Mouse (Mus musculus): ENCODE data around the gene Gtsf1l. TPM values are rescaled to one million over a fixed set of nuclear protein-coding genes. Genes with fewer than 3 reads are reported as not detected.

Gene Gtsf1l
- total RNA-seq (2021): not detected

DNA sequence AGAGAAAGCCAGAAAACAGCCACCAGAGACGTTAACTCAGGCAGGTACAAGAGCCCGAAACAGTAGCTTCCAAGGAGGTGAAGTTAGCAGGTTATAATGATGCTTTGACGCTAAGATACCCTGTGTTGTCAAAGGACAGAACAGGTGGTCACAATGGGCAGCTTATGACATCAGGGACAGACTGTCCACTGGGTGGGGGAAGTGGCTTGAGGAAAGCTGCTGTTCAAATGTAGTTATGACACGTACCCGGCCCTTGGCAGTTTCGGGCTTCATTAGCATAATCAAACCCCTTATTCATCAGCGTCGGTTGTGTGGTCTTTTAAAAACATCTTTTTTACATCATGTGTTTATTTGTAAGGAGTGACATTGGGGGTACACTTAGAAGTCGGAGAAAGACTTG, at the start of gene Gtsf1l:
Gene Gtsf1l (minus strand): TSS at position 128 of the 400 bp plus-strand sequence.
- no peak for DNase-seq (ENCODE audit: extremely low spot score in 1 of 2, low spot score in 1 of 2)

- DNase-seq (ENCODE audit: extremely low spot score in 1 of 2, low spot score in 1 of 2): no peak
Measured at GRCm38 (mm10) chr2:163136996-163137395, 49.3 kb upstream of the Gtsf1l start.

GRCm38 (mm10) chr2:163135931-163136330, 48.3 kb upstream of the Gtsf1l start:
- no peak for DNase-seq (ENCODE audit: extremely low spot score in 1 of 2, low spot score in 1 of 2)

DNA sequence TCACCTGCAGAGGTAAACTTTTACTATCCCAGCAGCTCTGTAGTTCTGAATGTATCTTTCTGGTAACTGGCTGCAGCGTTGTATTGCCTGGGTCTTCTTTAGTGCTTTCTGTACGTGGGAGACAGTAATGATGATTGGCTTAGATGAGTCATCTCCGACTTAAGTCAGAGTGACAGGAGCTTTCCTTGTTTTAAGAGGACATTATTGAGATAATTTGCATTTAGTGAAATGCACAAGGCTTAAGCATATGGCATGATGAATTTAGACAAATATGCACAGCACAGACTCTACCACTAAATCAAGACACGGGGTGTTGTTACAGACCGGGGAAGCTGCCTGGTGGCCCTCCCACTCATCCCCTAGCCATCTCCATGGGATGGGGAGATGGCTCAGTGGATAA, 44.7 kb upstream of the Gtsf1l start:
- no peak for DNase-seq (ENCODE audit: extremely low spot score in 1 of 2, low spot score in 1 of 2)

- no peak for DNase-seq (ENCODE audit: extremely low spot score in 1 of 2, low spot score in 1 of 2)
Measured at GRCm38 (mm10) chr2:163130837-163131236, 43.2 kb upstream of the Gtsf1l start.

DNA sequence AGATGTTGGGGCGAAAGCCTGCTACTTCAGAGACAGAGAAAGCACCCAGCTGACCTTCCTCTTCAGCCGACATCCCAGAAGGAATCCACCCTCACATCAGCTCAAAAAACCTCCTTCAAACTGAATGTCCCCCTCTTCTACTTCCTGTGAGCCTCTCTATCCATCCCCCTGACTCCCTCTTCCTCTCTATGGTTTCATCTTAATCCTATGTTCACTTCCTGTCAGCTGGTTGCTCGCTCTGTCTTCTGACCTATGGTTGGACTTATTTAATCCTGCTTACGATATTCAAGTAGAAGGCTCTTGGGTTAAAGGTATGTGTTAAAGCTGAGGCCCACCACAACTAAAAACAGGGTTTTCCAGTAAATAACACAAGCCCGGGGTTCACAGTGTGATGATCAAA, 35.8 kb upstream of the Gtsf1l start:
- no peak for DNase-seq (ENCODE audit: extremely low spot score in 1 of 2, low spot score in 1 of 2)

DNA sequence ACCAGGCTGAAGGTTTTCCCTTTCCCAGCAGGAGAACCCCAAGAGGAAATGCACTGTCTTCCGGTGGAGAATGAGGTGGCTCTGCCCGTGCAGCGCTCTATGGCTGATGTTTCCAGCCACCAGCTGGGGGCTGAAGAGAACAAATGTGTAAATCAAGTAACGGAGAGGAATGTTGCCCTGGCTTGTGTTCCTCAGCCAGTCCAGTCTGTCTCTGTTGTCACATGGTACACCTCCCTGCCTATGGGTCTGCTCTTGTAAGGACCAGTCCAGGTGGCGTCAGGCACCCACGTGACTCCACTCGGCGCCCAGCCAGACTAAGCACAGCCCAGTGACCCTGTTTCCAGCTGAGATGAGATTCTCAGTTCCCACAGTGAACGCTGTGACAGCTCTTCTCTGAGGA, 34.7 kb upstream of the Gtsf1l start:
- DNase-seq (ENCODE audit: extremely low spot score in 1 of 2, low spot score in 1 of 2): no peak

DNA sequence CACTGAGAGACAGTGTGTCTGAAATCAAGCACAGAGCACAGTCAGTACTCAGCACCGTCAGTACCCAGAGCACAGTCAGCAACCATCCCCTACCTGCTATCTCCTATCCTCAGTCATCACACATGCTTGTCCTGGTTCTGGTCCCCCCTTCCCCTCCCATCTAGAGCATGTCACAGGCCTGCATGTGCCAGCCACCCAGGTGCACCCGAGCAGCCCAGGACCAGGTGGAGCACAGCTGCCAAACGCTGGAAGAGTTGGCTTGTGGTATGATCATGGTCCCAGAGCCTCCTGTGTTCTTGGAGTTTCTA, 33.7 kb upstream of the Gtsf1l start:
- no peak for DNase-seq (ENCODE audit: extremely low spot score in 1 of 2, low spot score in 1 of 2)

GRCm38 (mm10) chr2:163120626-163121352, 33.1 kb upstream of the Gtsf1l start:
- no peak for DNase-seq (ENCODE audit: extremely low spot score in 1 of 2, low spot score in 1 of 2)

GRCm38 (mm10) chr2:163111413-163112201, 24.0 kb upstream of the Gtsf1l start:
- no peak for DNase-seq (ENCODE audit: extremely low spot score in 1 of 2, low spot score in 1 of 2)

- no peak for DNase-seq (ENCODE audit: extremely low spot score in 1 of 2, low spot score in 1 of 2)
Measured at GRCm38 (mm10) chr2:163110706-163111105, 23.1 kb upstream of the Gtsf1l start.

DNA sequence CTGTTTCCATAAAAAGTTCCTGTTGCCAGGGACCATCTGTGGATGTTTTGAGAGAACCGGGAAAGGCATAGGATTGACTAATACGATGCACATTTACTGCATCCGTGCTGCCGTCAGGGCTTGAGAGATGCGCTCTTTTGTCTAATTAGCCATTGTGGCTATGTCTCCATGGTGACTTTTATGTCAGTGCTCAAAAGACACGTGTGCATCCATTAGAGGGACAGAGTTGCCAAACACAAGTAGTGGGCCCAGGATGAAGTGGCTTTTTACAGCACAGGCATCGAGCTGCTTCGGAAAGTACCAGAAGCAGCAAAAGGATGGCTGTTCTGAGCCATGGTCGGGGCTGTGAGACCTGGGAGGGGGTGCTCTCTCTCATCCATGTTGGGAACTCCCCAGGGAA, 20.7 kb upstream of the Gtsf1l start:
- no peak for DNase-seq (ENCODE audit: extremely low spot score in 1 of 2, low spot score in 1 of 2)

DNA sequence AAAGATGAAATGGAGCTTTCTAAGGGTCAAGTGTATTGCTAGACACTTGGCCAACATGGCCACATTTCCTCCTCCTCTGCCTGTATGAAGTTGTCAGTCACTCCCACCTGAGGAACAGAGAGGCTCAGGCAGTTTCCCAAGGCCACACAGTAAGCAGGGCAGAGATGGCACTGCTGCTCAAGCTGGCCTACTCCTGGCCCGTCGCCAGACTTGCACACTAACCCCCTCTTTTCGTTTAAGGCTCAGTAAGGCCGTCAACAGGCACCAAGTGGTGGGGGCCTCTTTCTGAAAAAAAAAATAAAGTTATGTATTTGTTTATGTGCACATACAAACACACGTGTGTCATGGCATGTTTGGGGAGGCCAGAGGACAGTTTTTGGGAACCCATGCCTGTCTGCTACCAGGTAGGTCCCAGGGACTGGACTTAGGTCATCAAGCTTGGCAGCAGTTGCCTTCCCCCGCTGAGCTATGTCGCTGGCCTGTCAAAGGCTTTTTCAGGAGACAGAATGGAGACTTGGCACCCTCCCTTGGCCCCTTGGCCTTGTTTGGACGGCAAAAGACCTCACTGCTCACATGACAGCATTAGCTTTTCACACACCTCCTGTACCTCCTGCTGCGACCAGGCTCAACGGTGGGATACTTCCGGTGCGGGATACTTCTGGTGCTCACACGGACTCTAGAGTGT, 16.6 kb upstream of the Gtsf1l start:
- no peak for DNase-seq (ENCODE audit: extremely low spot score in 1 of 2, low spot score in 1 of 2)

- no peak for DNase-seq (ENCODE audit: extremely low spot score in 1 of 2, low spot score in 1 of 2)
Measured at GRCm38 (mm10) chr2:163102900-163103653, 15.4 kb upstream of the Gtsf1l start.

GRCm38 (mm10) chr2:163102216-163102615, 14.6 kb upstream of the Gtsf1l start:
- no peak for DNase-seq (ENCODE audit: extremely low spot score in 1 of 2, low spot score in 1 of 2)

DNA sequence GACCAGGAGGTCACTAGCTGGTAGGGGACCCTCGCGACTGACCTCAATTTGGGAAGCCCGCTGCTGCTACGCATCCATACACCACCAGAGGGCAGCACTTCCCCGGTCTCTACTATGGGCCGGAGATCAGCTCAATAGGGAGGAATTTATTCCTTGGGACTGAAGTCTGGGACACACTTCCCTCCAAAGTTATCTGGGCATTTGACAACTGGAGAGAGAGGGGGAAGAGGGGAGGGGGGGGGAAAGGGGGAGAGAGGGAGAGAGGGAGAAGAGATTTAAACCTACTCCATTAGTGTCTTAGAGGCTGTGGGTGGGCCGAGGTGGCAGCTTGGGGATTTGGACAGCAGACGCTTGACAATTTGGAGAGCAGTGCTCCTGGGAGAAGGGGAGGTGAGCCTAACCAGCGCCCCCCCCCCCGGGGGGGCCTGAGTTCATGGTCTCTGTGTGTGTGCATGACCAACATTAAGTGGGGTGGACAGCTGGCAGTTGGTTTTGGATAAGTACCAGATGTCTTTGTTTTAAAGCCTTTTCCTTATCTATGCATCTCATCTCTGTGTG, 14.1 kb upstream of the Gtsf1l start:
- DNase-seq (ENCODE audit: extremely low spot score in 1 of 2, low spot score in 1 of 2): peak; percentile 67 to 89

- no peak for DNase-seq (ENCODE audit: extremely low spot score in 1 of 2, low spot score in 1 of 2)
Measured at GRCm38 (mm10) chr2:163100551-163100950, 12.9 kb upstream of the Gtsf1l start.

- no peak for DNase-seq (ENCODE audit: extremely low spot score in 1 of 2, low spot score in 1 of 2)
Measured at GRCm38 (mm10) chr2:163099919-163100318, 12.3 kb upstream of the Gtsf1l start.

GRCm38 (mm10) chr2:163095784-163096183, 8.1 kb upstream of the Gtsf1l start:
- DNase-seq (ENCODE audit: extremely low spot score in 1 of 2, low spot score in 1 of 2): no peak

GRCm38 (mm10) chr2:163094909-163095308, 7.3 kb upstream of the Gtsf1l start:
- DNase-seq (ENCODE audit: extremely low spot score in 1 of 2, low spot score in 1 of 2): no peak

Data from layer of hippocampus, postnatal 25 days (tissue).